Mouse (Mus musculus) stomach, embryonic 14.5 days (tissue): ENCODE data around the gene Tbc1d25. TPM values are rescaled to one million over a fixed set of nuclear protein-coding genes. Genes with fewer than 3 reads are reported as not detected.

ENCODE experiments used
- ATAC-seq: fragments of 200-750 bp; cut with Nextera tagmentation; 2 replicates; pipeline ENCODE4 v1.8.0; 2017; ENCODE audit warnings: low read depth, moderate TSS enrichment; ENCODE audit not compliant: insufficient number of reproducible peaks, insufficient read depth, low FRiP score
- H3K27ac ChIP-seq: fragments of 300-500 bp; sonication (generic); 2 replicates; pipeline ENCODE4 v1.5.1; 2014; ENCODE audit warnings: mild to moderate bottlenecking, low read length, moderate library complexity, mixed read lengths
- H3K27me3 ChIP-seq: fragments of 300-500 bp; sonication (generic); 2 replicates; pipeline ENCODE4 v1.6.1; 2014; ENCODE audit warnings: low read length, control low read depth, mixed read lengths; ENCODE audit not compliant: control insufficient read depth, insufficient read depth
- H3K36me3 ChIP-seq: fragments of 300-500 bp; sonication (generic); 2 replicates; pipeline ENCODE4 v1.6.1; 2014; ENCODE audit warnings: mild to moderate bottlenecking, control low read depth, low read length, moderate library complexity, mixed read lengths; ENCODE audit not compliant: control insufficient read depth, insufficient read depth
- H3K4me1 ChIP-seq: fragments of 300-500 bp; sonication (generic); 2 replicates; pipeline ENCODE4 v1.6.1; 2014; ENCODE audit warnings: low read length, control low read depth, mixed read lengths; ENCODE audit not compliant: control insufficient read depth, insufficient read depth
- H3K4me2 ChIP-seq: fragments of 300-500 bp; sonication (generic); replicated peaks from 2 replicates; pipeline ENCODE4 v1.6.1; 2014; ENCODE audit warnings: low read depth, low read length, control low read depth
- H3K4me3 ChIP-seq: fragments of 300-500 bp; sonication (generic); 2 replicates; pipeline ENCODE4 v1.5.1; 2014; ENCODE audit warnings: low read depth, low read length, control low read depth
- H3K9ac ChIP-seq: fragments of 300-500 bp; sonication (generic); replicated peaks from 2 replicates; pipeline ENCODE4 v1.6.1; 2014; ENCODE audit warnings: low read depth, mild to moderate bottlenecking, control low read depth, low read length, moderate library complexity, mixed read lengths
- H3K9me3 ChIP-seq: fragments of 300-500 bp; sonication (generic); 2 replicates; pipeline ENCODE4 v1.6.1; 2016; ENCODE audit warnings: low read depth, low read length, control low read depth; ENCODE audit not compliant: control insufficient read depth
- WGBS: fragments of 180-500 bp; shearing (Covaris S2); extraction: QIAGEN DNeasy Blood & Tissue Kit; methylation state at CpG from one replicate; pipeline ENCODE4 v1.1.7; 2014; 5-methylcytosine and 5-hydroxymethylcytosine counted together
- polyA plus RNA-seq: library from polyadenylated mRNA; unstranded; fragments of >200 nt; fragmentation: Nextera tagmentation; extraction: Ambion mirVana; gene quantifications from 2 replicates; pipeline ENCODE4 v1.2.1, GENCODE M21; 2014

Gene Tbc1d25
- polyA plus RNA-seq, 1 experiment from 2014 or later: 14.6 TPM

- peak within 1 kb of the TSS; percentile 43 for H3K4me3 ChIP-seq
- H3K27ac ChIP-seq: peak within 1 kb of the TSS; percentile 95
- H3K4me2 ChIP-seq: peak within 1 kb of the TSS; percentile 43
- H3K4me1 ChIP-seq: no peaks in the 10 kb centered on the region
- peak within 1 kb of the TSS; percentile 33; the same call in 1 of the 2 replicates for H3K9ac ChIP-seq
- peak; percentile 92 for ATAC-seq
- no peaks in the 10 kb centered on the region for H3K27me3 ChIP-seq
- no peaks in the 10 kb centered on the region for H3K9me3 ChIP-seq
- WGBS: 17% methylated on average over 39 of the region's 40 CpGs
- peaks cover 5% of the 10 kb centered on the region; the same call in 1 of the 2 replicates for H3K36me3 ChIP-seq
Observed at GRCm38 (mm10) chrX:8132017-8132976, 43.7 kb downstream of the Tbc1d25 start, which contains the start of gene Wdr13. TSS of gene Wdr13 (minus strand) at chrX:8132892.

GRCm38 (mm10) chrX:8131393-8131792, 44.6 kb downstream of the Tbc1d25 start:
- WGBS: 84% methylated on average over 17 of the region's 17 CpGs
- H3K4me2 ChIP-seq: peak overlapping the region; percentile 43

GRCm38 (mm10) chrX:8125235-8125634, 50.7 kb downstream of the Tbc1d25 start:
- Histone ChIP-seq H3K36me3 (peaks cover 4% of the 10 kb centered on the region), H3K27me3 (no peaks in the 10 kb centered on the region), H3K27ac (no peak overlapping the region), H3K9me3 (no peaks in the 10 kb centered on the region), H3K4me2 (no peak overlapping the region), H3K4me1 (no peaks in the 10 kb centered on the region), H3K4me3 (no peak overlapping the region), H3K9ac (no peak overlapping the region)
- 80% methylated on average over 7 of the region's 7 CpGs for WGBS
- ATAC-seq: no peak

More at GRCm38 (mm10) chrX:8131393-8131792, 44.6 kb downstream of the Tbc1d25 start:
- Histone ChIP-seq H3K36me3 (peaks cover 5% of the 10 kb centered on the region; the same call in 1 of the 2 replicates), H3K27ac (no peak overlapping the region; the same call in 1 of the 2 replicates), H3K9me3 (no peaks in the 10 kb centered on the region), H3K4me1 (no peaks in the 10 kb centered on the region), H3K27me3 (no peaks in the 10 kb centered on the region), H3K4me3 (peak overlapping the region; percentile 43), H3K9ac (no peak overlapping the region)
- ATAC-seq: no peak

GRCm38 (mm10) chrX:8123821-8124470, 52.0 kb downstream of the Tbc1d25 start:
- H3K36me3 ChIP-seq: no peaks in the 10 kb centered on the region; the same call in none of the 2 replicates
- H3K9ac ChIP-seq: no peak overlapping the region
- no peaks in the 10 kb centered on the region for H3K27me3 ChIP-seq
- H3K4me3 ChIP-seq: no peak overlapping the region
- ATAC-seq: no peak
- no peak overlapping the region for H3K27ac ChIP-seq
- no peak overlapping the region for H3K4me2 ChIP-seq
- H3K9me3 ChIP-seq: no peaks in the 10 kb centered on the region
- WGBS: 80% methylated on average over 6 of the region's 6 CpGs
- H3K4me1 ChIP-seq: no peaks in the 10 kb centered on the region

GRCm38 (mm10) chrX:8117264-8117663, 58.7 kb downstream of the Tbc1d25 start:
- H3K27me3 ChIP-seq: no peaks in the 10 kb centered on the region
- H3K36me3 ChIP-seq: no peaks in the 10 kb centered on the region
- no peak overlapping the region for H3K9ac ChIP-seq
- H3K9me3 ChIP-seq: no peaks in the 10 kb centered on the region
- no peak overlapping the region for H3K4me2 ChIP-seq
- H3K4me1 ChIP-seq: no peaks in the 10 kb centered on the region
- H3K4me3 ChIP-seq: no peak overlapping the region
- ATAC-seq: no peak
- H3K27ac ChIP-seq: no peak overlapping the region

GRCm38 (mm10) chrX:8115275-8115674, 60.7 kb downstream of the Tbc1d25 start:
- Histone ChIP-seq H3K4me2 (no peak overlapping the region), H3K4me1 (no peaks in the 10 kb centered on the region), H3K27ac (no peak overlapping the region), H3K9me3 (no peaks in the 10 kb centered on the region), H3K9ac (no peak overlapping the region), H3K4me3 (no peak overlapping the region), H3K36me3 (no peaks in the 10 kb centered on the region), H3K27me3 (no peaks in the 10 kb centered on the region)
- no peak for ATAC-seq
- WGBS: 74% methylated on average over 4 of the region's 4 CpGs

- no peak for ATAC-seq
- Histone ChIP-seq H3K36me3 (no peaks in the 10 kb centered on the region), H3K4me1 (0 out of 2 replicates have a peak, but pooled peaks cover 3% of the 10 kb centered on the region), H3K9me3 (no peaks in the 10 kb centered on the region), H3K27me3 (no peaks in the 10 kb centered on the region), H3K4me3 (no peak overlapping the region), H3K9ac (no peak overlapping the region), H3K4me2 (no peak overlapping the region), H3K27ac (no peak overlapping the region)
- 89% methylated on average over 3 of the region's 3 CpGs for WGBS
Observed at GRCm38 (mm10) chrX:8105019-8105418, 71.0 kb downstream of the Tbc1d25 start.
